Mouse (Mus musculus) thymus, postnatal 4 days (tissue): ENCODE measurements around the gene Atp1a3.

ENCODE experiments used
- DNase-seq: peaks from one replicate; pipeline ENCODE4 v3.0.0; 2021

Atp1a3 gene

DNA sequence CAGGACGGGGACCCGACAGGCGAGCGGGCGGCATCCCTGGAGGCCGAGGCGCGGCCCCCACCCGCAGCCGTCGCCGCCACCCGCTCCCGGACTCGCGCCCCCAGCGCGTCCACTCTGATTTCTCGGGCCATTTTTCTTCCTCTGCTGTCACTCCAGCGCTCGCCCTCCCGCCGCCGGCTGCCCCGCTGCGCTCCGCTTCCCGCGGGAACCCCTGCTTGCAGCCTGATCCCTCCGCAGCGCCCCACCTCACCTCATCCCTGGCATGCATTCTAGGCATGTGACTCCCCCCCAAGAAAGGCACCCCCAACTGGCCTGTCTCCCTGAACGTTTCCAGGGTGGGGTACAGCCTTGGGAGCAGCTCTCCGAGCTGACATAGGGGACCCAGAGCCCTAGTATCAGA lies 50.5 kb downstream of the Atp1a3 start:
- DNase-seq, result peak; percentile 31

DNA sequence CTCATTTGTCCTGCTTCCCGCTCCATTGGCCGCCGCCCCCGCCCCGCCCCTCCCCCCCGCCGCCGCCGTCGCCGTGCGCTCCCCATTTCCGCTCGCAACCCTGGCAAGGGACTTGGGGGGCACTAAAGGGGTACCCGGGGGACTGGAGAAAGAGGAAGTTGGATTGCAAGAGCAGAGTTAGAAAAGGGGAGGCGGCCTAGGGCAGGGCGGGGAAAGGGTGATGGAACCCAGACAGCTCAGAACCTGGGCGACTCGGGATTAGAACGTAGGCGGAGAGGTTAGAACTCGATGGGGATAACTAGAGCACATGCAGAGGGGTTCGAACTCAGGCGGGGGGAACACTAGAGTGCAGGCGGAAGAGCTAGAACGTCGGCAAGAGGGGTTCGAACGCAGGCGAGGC lies 51.3 kb downstream of the Atp1a3 start:
- DNase-seq, result peak; percentile 77

DNA sequence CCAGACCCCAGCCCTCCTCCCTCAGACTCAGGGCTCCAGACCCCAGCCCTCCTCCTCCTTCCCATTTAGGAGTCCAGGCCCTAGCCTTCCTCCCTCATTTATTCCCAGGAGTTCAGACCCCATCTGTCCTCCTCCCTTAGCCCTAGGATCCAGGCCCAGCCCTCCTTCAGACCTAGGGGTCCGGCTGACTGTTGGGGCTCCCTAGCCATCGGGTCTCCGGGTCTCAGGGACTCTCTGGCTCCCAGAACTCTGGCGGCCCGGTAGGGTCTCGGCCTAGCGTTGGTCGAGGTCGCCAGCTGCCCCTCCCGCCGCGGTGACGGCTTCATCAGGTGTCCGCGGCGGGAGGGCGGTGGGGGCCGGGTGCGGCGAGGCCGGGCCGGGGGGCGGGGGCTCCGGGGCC lies 51.8 kb downstream of the Atp1a3 start:
- no peak for DNase-seq

DNA sequence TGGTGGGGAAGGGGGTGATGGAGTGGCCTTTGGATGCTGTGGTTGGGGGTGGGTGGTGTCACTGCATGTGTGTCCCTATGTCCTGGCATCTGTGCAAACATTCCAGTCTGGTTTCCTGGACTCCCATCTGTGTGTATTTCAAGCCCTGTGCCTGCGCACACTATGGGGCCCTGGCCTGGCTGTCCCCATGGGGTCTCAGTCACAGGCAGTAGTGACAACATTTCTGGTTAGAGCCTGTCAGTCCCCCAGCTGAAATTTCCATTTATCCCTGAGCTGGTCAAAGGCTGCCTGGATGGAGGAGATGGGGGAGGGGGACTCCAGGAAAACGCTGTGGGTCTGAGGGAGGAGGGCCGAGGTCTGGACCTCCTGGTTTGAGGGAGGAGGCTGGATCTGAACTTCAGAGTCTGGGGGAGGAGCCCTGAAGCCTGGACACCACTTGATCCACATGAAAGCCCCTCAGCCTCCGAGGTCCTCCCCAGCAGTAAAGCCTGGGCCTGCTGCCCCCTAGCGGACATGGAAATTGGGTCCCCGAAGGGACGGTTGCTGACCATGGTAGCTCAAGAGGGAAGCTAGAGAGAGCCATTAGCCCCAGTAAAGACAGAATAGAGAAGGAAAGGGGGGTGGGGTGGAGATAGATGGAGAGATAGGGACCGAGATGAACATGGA lies 55.7 kb downstream of the Atp1a3 start:
- DNase-seq, result peak; percentile 91

DNA sequence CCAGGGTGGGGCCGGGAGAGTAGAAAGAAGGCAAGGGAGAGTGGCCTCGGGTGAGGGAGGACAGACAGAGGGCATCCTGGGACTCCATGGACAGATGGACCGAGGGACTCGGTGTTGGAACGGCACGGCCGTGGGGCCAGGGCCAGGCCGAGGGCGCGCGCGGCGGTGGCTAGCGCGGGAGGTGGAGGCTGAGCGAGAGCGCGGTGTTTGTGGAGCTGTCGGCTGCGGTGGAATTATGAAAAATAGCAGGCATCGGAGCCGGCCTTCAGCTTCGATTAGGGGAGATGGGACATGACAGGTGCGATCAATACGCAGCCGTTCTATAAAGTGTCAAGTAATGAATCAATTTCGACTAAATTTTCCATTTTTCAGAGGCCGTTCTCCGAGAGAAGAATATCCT lies 57.0 kb downstream of the Atp1a3 start:
- DNase-seq, result no peak

DNA sequence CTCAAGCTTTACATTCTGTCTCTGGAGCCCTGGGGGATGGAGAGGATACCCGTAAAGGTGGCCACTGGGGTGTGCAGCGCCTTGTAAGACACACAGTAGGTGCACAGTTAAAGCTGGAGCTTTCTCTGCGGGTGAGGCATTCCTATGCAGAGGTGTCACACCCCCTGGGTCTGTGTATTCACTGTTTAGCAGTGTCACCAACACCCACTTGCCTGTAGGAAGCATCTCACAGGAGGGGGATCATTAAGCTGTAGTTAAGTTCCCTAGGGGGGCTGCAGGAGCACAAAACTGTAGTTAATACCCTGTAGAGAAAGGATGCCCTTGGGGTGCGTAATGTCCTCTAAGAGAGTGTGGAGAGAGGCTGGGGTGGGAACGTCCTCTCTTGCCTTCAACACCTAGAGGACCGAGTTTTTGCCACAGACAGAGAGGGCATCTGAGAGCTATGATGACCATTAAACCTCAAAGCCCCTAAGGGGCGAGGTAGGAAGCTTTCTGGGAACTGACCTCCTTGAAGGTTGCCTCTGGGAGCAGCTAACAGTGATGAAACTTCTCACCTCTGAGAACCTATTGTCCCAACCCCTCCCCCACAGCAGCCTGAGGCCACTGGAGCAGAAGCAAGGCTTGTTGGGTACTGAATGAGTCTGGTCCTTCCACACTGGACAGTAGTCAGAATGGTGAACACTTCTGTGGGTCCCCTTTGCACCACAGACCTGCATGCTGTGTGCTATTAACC lies 58.3 kb downstream of the Atp1a3 start:
- no peak for DNase-seq

DNA sequence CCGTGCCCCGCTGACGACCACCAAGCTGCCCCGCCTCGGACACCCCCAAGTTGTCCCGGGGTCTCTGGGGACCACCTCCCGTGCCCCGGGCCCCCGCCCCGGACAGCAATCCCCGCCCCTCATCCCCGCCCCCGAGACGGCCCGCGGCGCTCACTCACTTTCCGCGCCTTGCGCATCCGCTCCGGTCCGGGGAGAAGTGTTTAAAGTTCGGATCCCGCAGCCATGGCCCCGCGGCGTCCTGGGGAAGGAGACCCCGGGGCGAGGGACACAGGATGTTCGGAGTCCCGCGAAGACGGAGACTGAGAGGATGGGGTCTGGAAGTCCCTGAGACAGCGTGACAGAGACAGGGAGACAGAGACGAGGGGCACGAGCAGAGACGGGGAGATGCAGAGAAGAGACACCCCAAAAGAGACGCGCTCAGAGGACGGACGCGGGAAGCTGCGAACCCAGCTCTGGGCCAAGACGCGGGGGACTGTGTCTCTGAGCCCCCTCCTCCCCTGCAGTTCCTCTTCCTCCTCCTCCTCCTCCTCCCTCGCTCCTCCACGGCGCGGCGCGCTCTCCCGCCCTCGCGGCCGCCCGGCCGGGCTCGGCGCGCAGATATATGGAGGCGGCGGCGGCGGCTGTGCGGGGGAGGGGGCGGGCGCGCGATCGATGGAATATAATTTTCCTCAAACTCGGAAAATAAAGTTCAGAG lies 61.4 kb downstream of the Atp1a3 start, which contains the start of gene Gm4881:
TSS of gene Gm4881 (minus strand) at position 238 of the 694 bp plus-strand sequence.
- peak; percentile 24 for DNase-seq

DNA sequence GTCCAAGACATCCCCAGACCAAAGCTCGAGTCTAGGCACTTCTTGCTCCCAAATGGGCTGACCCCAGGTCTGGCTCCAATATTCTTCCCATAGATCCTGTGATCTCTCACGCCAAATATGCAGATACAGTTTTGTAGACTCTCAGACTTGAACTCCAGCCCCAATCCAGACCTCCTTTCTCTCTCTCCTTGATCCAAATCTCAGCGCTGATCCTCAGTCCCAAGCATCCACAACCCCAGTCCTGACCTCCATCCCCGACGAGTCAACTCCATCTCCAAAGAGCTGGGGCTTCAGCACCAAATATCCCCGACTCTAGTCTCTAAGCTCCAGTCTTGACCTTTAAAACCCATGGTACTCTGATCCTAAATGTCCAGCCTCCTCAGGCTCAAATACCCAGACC lies 62.1 kb downstream of the Atp1a3 start:
- no peak for DNase-seq

DNA sequence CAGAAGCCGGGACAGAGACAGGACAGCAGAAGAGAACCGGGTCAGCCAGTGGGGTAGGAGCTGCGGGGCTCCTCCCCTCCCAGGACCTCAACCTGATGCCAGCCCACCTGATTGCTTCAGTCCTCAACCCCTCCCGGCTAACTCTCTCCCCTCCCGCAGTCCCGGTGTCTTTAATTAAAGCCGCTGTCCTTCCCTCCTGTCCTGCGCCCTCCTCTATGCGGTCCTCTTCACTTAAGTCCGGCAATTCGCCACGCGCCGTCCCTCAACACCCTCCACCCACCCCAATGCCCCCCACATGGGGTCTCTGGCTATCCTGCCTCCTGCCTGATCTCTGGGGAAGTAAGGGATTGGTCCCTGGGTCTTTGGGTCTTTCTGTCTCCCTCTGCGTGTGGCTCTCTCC lies 74.1 kb downstream of the Atp1a3 start:
- DNase-seq, result no peak

DNA sequence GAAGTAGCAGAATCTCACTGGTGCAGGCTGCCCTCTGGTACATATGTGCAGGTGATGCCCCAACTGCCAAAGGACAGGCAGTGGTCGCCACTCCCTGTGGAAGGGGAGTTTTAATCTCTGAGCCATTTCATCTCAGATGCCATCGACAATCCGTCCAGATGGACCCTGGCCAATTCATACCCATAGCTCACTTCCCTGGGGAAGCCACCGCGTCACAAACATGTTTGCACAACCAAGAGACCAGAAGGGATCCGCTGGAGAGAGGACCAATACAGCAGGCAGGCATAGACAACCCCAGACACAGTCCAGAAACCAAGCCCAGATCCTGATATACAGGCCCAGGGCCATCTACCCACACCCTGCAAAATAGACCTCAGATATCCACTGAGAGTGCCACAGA lies 75.3 kb downstream of the Atp1a3 start:
- no peak for DNase-seq
